Mouse (Mus musculus) layer of hippocampus, adult 9-10 months (tissue): ENCODE data around the gene Larp7.

Experiments
- DNase-seq: peaks from one replicate; pipeline ENCODE4 v3.0.0; 2022; ENCODE audit warnings: low spot score

Larp7 gene

DNA sequence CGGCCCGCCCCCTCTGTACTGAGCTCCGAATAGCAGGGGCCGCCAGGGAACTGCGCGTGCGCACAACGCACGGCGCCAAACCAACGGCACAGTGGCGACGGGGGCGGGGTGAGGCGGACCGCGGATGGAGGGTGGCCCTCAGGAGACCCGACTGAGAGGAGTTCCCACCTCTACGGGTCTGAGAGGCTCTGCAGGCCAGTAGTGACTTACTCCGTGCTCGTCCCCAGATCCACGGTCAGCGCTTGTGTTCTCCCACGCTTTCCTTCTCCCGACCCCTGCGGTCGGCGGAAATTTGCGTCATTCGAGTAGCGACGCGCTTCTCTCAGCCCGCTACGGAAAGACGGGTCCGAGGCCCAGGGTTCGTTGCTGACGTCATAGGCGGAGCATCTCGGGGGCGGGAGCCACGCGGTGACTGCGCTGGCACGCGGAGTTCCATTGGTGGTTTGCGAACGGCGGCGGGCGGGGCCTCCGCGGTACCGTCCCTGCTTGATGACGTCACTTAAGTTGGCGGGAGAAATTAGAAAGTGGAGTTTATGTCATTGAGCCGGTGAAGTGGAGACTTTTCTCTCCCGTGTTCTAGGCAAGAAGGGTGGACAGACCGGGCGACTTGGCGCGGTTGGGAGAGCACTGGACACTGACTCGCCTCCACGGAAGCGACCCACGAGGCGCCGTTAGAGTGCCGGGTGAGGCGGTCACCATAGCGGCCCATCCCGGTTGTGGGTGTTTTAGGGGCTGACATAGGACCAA is at the start of gene Larp7, which contains the start of gene Zgrf1:
Larp7 (minus strand) TSS at position 377 of the 747 bp plus-strand sequence.
Zgrf1 (plus strand) TSS at position 517 of the 747 bp plus-strand sequence.
- peak; percentile 95 for DNase-seq

DNA sequence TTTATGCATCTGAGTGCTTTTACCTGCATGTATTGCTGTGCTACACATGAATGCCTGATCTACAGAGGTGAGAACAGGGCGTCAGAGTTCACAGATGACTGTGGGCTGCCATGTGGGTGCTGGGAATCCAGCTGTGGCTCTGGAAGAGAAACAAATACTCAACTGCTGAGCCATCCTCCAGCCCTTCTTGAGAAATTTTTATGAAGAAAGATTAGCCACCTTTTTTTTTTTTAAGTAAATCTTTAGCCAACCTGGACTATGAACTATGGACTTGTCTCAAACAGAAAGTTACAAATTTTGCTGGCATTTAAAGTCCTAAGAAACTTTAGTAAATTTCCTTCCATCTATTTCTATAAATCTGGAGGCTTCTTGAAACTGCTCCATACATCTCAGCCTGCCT is 44.0 kb upstream of the Larp7 start:
- DNase-seq, result no peak

DNA sequence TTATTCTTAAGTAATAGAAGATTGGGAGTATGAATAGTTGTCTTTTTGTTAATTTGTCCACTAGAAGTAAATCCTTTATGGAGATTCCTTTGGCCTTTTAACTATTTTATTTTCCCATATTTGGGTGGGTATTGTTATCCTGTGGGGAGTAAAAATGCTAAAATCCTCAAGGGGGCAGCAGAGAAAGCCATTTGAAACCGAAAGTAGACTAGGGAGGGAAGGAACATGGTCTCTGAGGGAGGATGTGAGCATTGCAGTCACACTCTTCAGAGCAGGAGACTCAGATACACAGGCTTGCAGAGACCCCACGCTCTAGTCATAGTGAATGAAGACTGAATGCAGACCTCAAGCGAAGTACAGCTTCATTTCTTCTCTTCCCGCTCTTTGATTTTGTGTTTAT is 19.4 kb upstream of the Larp7 start:
- DNase-seq, result peak; percentile 48

DNA sequence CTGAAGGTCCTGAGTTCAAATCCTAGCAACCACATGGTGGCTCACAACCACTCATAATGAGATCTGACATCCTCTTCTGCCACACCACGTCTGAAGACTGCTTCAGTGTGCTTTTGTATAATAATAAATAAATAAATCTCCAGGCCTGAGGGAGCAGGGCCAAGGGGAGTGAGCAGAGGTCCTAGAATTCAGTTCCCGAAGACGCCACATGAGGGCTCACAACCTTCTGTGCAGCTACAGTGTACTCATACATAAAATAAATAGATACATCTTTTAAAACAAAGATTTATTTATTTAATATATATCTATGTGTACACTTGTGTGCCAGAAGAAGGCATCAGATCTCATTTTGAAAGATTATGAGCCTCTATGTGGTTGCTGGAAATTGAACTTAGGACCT is 12.0 kb upstream of the Larp7 start:
- DNase-seq, result no peak

DNA sequence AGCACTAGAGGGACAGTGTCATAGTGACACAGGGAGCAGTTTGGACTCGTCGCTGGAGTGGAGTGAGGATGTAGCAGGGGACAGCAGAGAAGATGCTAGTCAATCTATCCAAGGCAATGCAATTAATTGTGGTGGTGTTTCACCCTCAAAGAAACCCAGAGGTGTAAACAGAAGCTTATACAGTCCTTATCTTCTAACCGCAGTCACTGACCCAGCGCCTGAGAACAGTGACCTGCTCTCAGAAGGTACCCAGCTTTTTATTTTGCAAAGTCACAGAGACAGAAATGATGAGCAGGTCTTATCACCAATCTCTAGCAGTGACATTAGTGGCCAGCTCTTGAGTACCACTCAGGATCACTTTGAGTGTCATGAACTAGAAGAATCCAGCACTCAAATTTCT is 9.8 kb upstream of the Larp7 start:
- no peak for DNase-seq

DNA sequence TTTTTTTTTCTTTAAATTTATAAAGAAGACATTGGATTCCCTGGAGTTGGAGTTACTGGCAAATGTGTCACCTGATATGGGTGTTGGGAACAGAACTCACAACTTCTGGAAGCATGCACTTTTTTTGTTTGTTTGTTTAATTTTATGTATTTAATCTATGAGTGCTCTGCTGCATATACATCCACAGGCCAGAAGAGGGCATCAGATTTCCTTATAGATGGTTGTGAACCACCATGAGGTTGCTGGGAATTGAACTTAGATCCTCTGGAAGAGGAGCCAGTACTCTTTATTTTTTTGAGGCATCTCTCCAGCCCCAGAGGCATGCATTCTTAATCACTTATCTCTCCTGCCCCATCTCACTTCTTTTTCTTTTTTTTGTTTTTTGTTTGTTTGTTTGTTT is 5.1 kb upstream of the Larp7 start:
- DNase-seq, result no peak

DNA sequence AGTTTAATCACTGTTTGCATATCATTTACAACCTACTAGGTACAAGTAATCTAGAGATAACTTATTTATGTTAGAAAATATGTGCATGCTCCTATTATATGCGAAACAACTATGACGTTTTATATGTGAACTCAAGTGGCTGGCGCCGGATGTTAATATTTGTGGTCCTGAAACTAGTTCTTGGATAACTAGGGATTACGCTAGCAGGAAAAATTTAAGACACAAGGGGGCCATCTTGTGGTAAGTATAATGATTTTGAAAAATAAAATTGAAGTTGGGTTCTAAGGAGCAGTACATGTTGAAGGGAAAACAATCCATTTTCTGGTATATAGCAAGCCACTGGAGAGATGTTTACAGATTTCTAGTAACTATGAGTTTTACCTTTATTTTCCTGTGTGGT is 1.6 kb upstream of the Larp7 start:
- DNase-seq, result no peak

DNA sequence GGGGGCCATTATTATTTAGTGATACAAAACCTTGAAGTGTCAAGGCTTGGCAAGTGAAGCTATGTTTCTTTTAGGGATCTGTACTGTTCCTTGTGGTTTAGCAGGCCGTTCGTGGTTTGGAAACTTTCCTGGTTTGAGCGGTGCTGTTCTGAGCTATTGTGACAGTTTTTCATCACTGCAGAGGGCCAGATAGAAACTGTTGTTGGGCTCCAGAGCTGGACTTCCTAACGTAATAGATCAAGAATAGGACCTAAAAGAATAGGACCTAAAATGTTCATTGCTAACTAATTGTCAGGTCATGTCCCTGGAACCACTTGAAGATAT is 533 bp upstream of the Larp7 start:
- no peak for DNase-seq

DNA sequence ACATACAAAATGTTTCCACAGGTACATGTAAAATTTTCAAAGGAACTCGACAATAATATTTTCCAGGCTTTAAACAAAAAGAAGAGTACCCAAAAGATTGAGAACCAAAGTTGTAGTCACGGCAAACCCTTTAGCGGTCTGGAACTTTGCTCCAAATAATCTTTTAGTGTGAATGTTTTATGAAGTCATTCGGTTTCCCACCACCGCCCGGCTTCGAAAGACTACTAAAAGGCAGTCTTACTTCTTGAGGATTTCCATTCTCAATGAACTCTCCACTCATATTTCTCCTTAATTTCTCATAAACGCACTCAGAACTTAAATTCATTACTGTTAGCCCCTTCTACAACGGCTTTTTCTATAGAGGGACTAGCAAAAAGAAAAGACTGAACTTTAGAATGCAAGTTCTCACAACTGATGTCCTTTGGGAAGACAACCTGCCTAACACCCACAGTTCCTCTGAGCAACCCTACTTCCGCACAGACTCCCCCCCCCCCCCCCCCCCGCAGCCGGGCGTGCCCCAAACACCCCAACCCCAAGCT is 646 bp downstream of the Larp7 start:
- DNase-seq, result no peak

DNA sequence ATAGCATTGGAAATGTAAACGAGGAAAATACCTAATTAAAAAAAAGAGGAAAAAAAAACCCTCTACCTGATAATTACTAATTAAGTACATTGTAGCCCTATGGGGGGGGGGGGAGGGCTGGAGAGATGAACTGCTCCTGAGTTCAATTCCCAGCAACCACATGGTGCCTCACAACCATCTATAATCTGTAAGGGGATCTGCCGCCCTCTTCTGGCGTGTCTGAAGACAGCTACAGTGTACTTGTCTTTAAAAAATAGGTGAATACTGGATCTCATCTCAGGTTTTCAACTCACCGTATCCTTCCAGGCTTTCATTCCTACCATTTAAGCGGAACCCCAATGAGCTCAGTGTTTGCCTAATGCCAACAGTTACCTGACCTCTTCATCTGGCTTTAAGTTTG is 5.3 kb downstream of the Larp7 start:
- DNase-seq, result no peak

DNA sequence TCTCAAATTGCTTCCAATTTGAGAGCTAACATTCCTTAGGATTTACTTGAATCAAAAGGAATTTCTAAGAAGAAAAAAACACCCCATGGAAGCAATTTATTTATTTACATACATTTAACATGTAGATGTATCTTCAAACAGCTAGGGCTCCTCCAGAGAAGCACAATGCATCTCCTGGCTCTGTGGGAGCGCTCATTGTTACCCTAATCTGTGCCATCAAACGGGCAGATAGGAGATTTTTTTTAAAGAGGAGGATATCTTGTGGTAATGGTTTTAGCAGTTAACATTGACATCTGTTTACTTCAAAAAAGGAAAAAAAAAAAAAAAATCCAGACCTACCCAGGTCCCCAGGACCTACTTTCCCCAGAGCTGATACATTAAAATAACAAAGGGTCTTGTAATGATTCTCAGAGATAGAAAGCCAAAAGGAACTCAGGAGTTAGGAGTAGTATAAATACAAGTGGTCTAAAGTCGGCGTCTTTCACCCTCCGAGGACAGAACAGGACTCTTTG is 8.5 kb downstream of the Larp7 start:
- no peak for DNase-seq

DNA sequence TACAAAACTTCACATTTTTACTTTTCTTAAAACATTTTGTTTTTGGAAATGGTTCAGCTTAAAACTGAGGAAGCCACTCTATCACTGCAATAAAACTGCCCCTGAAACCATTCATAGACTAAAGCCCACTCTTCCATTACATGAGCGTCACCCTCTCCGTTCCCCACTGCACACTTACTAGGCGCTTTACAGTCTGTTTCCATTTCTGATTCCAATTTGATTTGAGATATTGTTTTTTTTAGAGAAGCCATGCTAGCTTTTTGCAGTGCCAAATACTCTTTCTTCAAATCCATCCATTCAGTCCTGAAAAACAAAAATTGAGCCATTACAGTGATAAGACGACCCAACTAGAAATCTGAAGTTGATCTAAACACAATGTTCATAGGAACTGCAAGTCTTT is 9.2 kb downstream of the Larp7 start:
- no peak for DNase-seq

DNA sequence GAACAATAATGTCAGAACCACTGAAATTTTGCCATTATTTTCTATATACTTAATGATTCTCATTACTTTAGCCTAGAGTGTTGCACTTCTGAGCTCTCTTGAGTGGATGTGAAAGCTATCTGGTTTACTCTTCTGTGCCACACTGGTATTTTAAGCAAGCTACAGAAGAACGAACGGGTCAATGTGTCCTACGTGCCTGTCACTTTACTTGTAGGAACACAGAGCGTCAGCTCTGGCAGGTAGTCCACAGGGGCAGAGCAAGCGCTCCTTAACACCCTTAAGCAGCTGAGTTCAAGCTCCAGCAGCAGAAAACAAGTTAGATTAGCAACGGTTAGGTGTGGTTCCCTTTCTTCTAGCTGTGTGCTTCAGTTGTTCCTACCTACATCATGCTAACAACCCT is 14.0 kb downstream of the Larp7 start:
- DNase-seq, result no peak

DNA sequence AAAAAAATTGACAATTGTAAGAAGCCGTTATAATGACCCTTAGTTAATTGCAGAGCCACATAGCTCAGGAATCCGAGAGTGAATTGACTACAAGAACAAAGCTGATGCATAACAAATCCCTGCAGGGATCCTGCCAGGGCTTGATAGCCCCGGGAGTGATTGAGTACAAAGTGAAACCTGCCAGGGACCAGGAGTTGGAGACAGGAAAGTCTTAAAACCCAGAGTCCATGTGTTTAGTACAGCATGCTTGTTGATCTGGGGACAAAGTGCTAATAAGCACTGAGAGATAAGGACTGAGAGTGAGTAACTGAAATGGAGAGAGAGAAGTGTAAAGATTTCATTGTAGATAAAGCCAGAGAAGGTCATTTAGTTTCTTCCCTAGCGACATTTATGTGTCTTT is 22.9 kb downstream of the Larp7 start:
- no peak for DNase-seq

DNA sequence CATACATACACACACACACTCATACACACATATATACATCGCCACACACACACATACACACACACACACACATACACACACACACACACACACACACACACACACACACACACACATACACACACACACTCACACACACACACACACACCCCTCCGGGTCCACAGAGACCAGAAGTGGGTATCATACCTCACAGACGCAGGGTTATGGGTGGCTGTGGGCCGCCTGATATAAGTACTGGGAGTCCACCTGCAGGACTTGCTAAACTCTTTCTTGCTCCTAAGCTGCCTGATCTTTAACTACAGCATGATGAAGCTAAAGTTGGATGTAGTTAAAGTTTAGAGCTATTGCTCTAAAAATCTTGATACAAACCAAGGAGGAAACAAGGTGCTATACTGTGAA is 23.3 kb downstream of the Larp7 start:
- DNase-seq, result no peak

DNA sequence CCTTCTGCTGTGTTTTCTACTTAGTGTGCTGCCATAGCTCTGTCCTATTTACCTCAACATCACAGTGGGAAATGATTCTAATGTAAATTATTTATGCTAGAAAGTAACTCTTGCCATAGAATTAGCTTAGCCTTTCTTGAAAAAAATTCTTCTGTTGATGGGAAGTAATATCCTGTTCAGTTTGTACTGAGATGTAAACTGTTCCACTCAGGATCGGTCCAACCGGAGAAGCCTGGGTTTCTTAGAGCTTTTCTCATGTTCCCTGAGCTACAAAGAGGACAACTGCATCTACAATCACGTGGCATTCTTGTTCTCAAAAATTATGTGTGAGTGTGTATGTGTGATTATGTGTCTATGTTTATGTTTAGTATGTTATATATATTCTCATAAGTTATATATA is 23.9 kb downstream of the Larp7 start:
- no peak for DNase-seq

DNA sequence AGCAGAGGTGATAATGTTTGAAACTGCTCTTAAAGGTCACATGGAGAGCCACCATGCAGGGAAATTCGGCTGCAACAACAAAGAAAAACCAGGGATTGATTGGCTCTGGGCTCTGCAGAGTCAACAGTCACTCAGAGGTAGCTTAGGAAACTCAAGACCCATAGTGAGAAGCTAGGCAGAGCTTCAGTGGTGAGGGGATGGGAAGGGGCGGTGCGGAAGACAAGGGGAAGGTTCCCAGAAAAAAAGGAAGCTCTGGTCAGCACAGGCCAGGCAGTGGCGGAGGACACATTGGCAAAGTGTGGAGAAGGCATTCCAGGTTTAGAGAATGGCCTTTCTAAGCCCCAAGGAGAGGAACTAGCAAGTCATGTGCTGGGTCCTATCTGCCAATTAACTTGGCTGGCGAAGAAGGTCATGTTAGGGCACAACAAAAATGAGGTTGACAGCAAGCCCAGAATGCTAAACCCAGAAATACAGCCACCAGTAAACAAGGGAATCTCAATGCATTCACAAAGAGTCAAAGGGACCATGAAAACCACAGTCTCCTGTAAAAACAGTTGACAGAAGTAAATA is 25.6 kb downstream of the Larp7 start:
- DNase-seq, result no peak

DNA sequence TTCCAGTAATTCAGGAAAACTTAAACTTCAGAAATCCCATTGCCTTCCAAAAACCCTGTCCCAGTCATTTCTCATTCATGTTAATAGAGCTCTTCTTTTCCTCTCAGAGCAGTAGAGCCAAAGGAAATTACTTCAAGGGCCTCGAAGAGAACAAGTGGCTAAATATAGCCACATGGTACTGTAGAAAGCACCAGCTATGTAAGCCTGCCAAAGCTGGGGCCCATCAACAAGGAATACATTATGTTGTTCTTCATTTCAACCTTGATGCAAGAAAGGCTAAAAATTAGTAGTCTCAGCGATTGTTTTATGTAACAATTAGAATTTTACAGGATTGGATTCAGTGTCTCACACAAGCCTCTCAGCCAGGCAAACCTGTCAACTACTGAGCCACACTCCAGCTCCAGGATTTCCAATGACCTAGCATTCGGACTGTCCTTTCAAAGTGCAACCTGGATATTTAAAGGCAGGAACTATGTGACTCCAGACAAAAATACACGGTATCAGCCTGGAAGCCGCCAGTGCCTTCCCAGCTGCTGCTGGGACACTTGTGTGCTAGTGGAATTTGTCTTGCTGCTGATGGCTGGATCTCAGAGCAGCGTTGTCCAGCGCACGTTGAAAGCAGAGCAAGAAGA is 27.8 kb downstream of the Larp7 start:
- DNase-seq, result no peak

DNA sequence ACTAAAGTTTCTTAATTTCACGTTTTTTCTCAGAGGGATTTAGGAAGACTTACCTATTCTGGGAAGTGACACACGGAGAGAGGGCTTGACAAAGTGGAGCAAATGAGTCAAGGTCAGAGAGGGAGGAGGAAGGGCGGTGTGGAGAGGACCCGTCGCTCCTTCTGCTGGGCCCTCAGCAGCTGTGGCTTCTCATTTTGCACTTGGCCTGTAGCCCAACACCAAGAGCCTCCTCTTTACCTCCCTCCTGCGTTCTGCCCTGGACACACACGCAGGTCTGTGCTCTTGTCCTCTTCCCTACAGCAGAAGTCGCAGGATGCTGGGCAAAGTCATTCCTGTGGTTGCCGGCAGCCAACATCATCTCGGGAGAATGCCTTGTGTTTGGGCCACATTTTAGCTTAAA is 32.0 kb downstream of the Larp7 start:
- no peak for DNase-seq

DNA sequence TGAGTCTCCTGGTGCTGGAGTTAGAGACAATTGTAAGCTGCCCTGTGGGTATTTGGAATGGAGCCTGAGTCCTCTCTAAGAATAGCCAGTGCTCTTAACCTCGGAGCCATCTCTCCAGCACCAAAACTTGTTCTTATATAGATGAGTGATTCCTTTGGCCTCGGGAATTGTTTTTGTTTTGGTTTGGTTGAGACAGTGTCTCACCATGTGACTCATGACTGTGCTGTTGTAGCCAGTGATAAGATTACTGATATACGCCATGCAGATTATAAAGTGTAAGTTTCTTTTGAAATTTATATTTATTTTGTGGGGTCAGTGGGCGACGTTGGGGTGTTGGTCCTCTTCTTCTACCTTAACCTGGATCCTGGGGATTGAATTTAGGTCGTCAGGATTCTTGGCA is 32.8 kb downstream of the Larp7 start:
- no peak for DNase-seq

DNA sequence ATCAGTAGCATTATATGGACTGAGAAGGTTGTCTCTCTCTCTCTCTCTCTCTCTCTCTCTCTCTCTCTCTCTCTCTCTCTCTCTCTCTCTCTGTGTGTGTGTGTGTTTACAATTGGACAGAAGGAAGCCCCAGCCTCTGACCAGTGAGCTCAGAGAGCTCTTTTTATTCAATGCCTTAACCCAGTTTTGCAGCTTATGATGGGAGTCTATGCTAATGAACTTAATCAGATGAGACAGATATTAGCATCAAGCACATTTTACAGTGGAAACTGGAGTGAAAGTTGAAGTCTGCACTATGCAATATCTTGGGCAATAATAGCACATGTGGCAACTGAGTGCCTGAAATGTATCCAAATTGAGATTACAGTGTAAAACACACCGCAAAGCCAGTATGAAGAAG is 37.9 kb downstream of the Larp7 start:
- no peak for DNase-seq

DNA sequence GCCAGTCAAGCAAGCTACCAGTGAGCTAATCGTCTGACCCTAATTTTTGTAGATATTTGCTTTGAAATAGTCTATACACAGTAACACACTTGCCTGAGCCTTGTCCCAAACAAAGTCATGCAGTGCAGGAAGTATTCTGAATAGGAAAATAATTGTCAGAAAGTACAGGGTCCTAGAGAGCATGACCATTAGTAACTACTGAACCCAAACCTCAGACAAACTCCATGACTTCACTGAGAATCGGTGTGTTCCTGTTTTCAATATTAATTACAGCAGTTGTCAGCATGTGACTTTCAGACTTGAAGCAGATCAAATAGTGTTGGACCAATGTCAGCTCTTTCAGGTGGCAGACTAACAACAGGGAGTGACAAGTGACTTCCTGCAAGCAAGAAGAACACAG is 39.5 kb downstream of the Larp7 start:
- no peak for DNase-seq

DNA sequence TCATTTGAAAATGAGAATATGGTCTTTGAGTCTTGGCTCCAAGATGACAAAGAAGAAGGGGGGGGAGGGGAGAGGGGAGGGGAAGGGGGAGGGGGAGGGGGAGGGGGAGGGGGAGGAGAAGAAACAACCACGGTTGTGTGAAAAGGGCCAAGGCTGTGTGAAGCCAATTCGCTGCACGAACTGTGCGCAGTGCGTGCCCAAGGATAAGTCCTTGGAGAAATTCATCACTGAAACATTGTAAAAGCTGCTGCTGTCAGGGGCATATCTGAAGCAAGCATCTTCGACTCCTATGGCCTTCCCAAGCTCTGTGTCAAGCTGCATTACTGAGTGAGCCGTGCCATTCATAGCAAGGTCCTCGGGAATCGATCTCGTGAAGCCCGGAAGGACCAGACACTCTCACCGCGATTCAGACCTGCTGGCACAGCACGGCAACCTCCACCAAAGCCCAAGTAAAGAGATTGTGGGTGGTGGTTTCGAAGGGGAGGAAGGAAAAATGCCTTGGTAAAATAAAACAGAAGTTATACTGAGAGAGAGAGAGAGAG is 40.3 kb downstream of the Larp7 start:
- no peak for DNase-seq
